Mouse (Mus musculus) cerebellum, adult 2 months (tissue): ENCODE measurements around the gene Stk31.

Experiments used
- CTCF ChIP-seq: fragments of 200-500 bp; IDR thresholded peaks from 2 replicates; pipeline ENCODE4 v1.5.1; 2011; ENCODE audit warnings: low read depth, mild to moderate bottlenecking, control low read depth, low read length, moderate library complexity, borderline replicate concordance; ENCODE audit not compliant: insufficient read depth
- POLR2A ChIP-seq: fragments of 200-500 bp; IDR thresholded peaks from 2 replicates; pipeline ENCODE4 v1.6.1; 2011; ENCODE audit warnings: low read length, control low read depth, borderline replicate concordance; ENCODE audit not compliant: insufficient read depth

DNA sequence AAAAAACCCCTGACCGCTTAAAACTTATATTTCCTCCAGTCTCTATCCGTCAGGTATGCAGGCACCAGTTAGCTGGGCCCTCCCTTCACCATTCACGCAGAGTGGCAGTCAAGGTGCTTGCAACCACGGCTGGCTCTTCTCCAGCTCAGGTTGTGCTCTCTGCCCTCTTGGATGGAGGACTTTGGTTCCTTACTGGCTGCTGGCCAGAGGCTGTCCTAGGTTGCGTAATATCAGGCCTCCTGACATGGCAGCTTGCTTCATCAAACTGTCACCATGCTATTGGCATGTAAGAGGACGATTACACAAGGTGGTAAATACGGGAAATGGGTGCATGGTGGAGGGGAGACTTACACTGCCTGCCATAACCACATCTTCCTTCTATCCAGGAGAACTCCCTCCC lies 45.6 kb upstream of the Stk31 start:
- no peak for TF ChIP-seq CTCF
- no peak for TF ChIP-seq POLR2A
